Mouse (Mus musculus) liver, embryonic 14.5 days (tissue): ENCODE measurements at regions not wholly inside any gene's neighbourhood (a gene's known extent, or its start where the extent isn't known, plus 50 kb on each side); places are given as distances from the start of the nearest gene placed in this dataset.

ENCODE experiments used
- ATAC-seq: fragments of 200-750 bp; cut with Nextera tagmentation; 2 replicates; pipeline ENCODE4 v1.8.0; 2017; ENCODE audit warnings: moderate number of reproducible peaks, mild to moderate bottlenecking, moderate library complexity; ENCODE audit not compliant: insufficient read depth
- DNase-seq, 3 experiments: peaks; one replicate each; pipeline ENCODE4 v3.0.0-alpha.2; 2012 to 2013; ENCODE audit warnings: low read depth in 3 of 3, low spot score in 3 of 3
- H3K27ac ChIP-seq: fragments of 300-500 bp; sonication (generic); 2 replicates; pipeline ENCODE4 v1.5.1; 2014; ENCODE audit warnings: moderate library complexity, mild to moderate bottlenecking, control low read depth, inconsistent platforms
- H3K27me3 ChIP-seq: fragments of 300-500 bp; sonication (generic); 2 replicates; pipeline ENCODE4 v1.6.1; 2014; ENCODE audit warnings: mild to moderate bottlenecking, low read length, moderate library complexity; ENCODE audit not compliant: control insufficient read depth, insufficient read depth
- H3K36me3 ChIP-seq: fragments of 300-500 bp; sonication (generic); replicated peaks from 2 replicates; pipeline ENCODE4 v1.6.1; 2014; ENCODE audit warnings: low read depth; ENCODE audit not compliant: control insufficient read depth, insufficient read depth
- H3K4me1 ChIP-seq, 2 experiments: fragments of 200-500 bp in 1 of 2; fragments of 300-500 bp in 1 of 2; sonication (generic) in 1 of 2; replicated peaks; 2 replicates each; pipeline ENCODE4 v1.6.1; 2012 to 2014; ENCODE audit warnings: antibody characterized with exemption in 1 of 2, inconsistent platforms in 1 of 2, low read length in 1 of 2; ENCODE audit not compliant: control insufficient read depth in 2 of 2, insufficient read depth in 2 of 2
- H3K4me2 ChIP-seq: fragments of 300-500 bp; sonication (generic); 2 replicates; pipeline ENCODE4 v1.6.1; 2014; ENCODE audit warnings: low read depth, mild to moderate bottlenecking, control low read depth, moderate library complexity
- H3K4me3 ChIP-seq, 2 experiments: fragments of 200-500 bp in 1 of 2; fragments of 300-500 bp in 1 of 2; sonication (generic) in 1 of 2; 2 replicates each; pipeline ENCODE4 v1.5.1; 2012 to 2014; ENCODE audit warnings: low read depth in 2 of 2, low read length in 2 of 2, mild to moderate bottlenecking in 2 of 2, control low read depth in 1 of 2, inconsistent platforms in 1 of 2, moderate library complexity in 1 of 2; ENCODE audit not compliant: insufficient read depth in 1 of 2
- H3K9ac ChIP-seq: fragments of 300-500 bp; sonication (generic); replicated peaks from 2 replicates; pipeline ENCODE4 v1.6.1; 2014; ENCODE audit warnings: mild to moderate bottlenecking, control low read depth, moderate library complexity
- H3K9me3 ChIP-seq: fragments of 300-500 bp; sonication (generic); 2 replicates; pipeline ENCODE4 v1.6.1; 2016; ENCODE audit warnings: low read length, mixed read lengths; ENCODE audit not compliant: control insufficient read depth
- CTCF ChIP-seq: IDR thresholded peaks from 2 replicates; pipeline ENCODE4 v1.5.1; 2016; ENCODE audit warnings: antibody characterized with exemption, low read depth, control low read depth
- EP300 ChIP-seq: IDR thresholded peaks from 2 replicates; pipeline ENCODE4 v1.6.1; 2016; ENCODE audit warnings: antibody characterized with exemption, low read depth
- WGBS: fragments of 180-500 bp; shearing (Covaris S2); extraction: QIAGEN DNeasy Blood & Tissue Kit; methylation state at CpG from one replicate; pipeline ENCODE4 v1.1.7; 2014; ENCODE audit not compliant: insufficient replicate concordance; 5-methylcytosine and 5-hydroxymethylcytosine counted together

DNA sequence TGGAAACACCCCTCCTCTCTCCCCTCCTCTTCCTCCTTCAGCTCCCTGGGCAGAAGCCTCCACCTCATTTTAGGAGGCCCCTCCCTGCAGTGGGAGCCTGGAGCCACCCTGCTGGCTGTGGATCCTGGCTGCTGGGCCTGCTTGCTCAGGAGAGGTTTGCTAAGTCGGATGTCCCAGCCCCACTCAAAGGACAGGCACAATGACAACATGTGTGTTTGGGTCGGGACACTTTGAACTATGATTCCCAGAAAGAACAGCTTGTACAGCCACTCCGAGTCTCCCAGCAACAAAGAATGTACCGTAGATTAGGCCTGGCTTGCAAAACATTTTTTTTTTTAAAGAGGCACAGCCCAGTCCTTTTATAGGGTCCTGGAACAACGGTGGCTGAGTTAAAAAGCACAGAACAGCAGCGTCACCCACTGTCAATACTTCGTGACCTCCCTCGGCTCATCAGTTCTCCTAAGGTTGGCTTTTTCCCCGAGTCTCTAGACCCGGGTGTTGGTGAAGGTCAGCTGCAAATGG, 142.7 kb upstream of the Irf2bp2 start:
- WGBS: 45% methylated on average over 10 of the region's 10 CpGs
- peak; percentile 51 for ATAC-seq
- Histone ChIP-seq H3K27me3 (no peaks in the 10 kb centered on the region), H3K9ac (no peak overlapping the region), H3K36me3 (no peaks in the 10 kb centered on the region), H3K9me3 (no peaks in the 10 kb centered on the region), H3K27ac (peak overlapping the region; percentile 41; the same call in 1 of the 2 replicates), H3K4me3 (no peak overlapping the region), H3K4me2 (no peak overlapping the region), H3K4me1 (peaks cover 0 to 4% of the 10 kb centered on the region in 2 experiments; a peak in 2 of 4 replicates)
- TF ChIP-seq CTCF: no peak
- no peak; the same call in 1 of the 2 replicates for TF ChIP-seq EP300
- DNase-seq: peak in 1 of 3 experiments; percentile 18

DNA sequence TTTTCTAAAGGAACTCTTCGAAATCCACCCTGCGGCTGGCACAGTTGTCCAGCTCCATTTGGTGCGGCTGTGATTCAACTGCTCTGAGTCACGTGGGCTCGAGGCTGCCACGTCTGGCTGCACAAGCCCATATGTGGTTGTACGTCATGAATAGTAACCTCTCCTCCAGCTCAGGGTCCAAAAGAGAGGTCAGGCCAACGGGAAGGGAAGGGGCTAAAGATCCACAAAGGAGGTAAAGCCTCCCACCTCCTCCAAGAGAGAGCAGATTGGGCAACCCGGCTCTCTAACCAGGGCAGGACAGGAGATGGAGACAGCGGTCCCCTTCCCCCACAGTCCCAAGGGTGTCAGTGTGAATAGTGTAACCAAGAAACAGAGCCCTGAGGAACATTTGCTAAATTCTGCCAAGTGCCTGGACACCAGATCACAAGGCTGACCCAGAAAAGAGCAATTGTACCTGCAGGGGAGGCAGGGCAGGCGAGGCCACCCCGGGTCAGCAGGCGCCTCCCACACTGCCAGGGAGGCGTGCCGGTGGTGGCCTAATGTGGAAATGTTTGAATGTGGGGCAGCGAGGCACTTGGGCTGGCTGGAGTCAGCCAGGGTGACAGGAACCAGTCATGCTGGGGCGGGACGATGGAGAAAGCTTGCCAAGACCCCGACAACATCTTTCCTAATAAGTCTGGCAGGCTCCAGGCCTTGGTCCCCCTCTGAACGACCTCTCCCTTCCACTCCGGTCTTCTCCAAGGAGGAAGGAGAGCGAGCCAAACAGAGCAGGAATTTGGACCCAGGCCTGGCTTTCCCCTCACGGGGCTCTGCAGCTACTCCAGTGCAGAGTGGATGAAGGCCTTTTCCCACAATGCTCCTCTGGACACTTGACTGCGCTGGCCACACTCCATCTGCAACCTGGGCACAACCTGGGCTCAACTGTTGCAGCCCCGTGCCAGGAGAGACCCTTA, 142.0 kb upstream of the Irf2bp2 start:
- no peak for DNase-seq
- ATAC-seq: peak; percentile 44
- peaks cover 0 to 4% of the 10 kb centered on the region in 2 experiments; a peak in 2 of 4 replicates for H3K4me1 ChIP-seq
- peak overlapping the region; percentile 41; the same call in 1 of the 2 replicates for H3K27ac ChIP-seq
- H3K27me3 ChIP-seq: no peaks in the 10 kb centered on the region
- no peaks in the 10 kb centered on the region for H3K36me3 ChIP-seq
- H3K9ac ChIP-seq: no peak overlapping the region
- H3K9me3 ChIP-seq: no peaks in the 10 kb centered on the region
- no peak overlapping the region for H3K4me3 ChIP-seq
- 53% methylated on average over 25 of the region's 25 CpGs for WGBS
- H3K4me2 ChIP-seq: no peak overlapping the region
- TF ChIP-seq EP300 (no peak), CTCF (no peak)

DNA sequence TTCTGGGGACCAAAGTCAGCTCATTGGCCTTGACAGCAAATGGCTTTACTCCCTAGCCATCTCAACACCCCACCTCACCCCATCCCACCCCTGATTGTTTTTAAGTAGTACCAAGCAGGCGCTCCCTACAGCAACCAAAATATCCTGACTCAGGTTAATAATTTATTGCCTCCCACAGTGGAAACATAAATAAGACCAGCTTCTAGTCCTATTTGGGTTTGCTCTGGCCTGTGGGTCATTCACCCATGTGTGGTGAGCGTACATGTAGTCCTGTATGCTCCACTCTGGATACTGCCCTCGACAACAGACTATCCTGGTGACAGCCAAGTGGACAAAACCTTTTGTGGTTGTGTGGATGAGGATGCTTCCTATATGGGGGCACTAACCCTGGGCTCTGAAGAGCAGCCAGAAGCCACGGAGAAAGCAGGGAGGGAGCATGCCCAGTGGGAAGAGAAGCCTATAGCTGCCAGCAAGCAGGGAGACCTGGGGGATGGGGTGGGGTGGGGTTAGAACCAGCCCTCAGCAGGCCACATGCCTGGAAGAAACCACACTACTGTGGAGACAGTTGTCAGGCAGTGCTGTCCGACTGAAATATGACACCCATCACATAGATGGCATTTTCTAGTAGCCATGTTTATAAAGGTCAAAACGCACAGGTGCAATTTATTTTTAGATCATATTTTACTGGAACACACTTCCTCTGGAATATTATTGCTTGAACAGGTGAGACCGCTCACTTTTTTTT, 141.1 kb upstream of the Irf2bp2 start:
- Histone ChIP-seq H3K9ac (no peak overlapping the region), H3K9me3 (no peaks in the 10 kb centered on the region), H3K36me3 (no peaks in the 10 kb centered on the region), H3K27ac (no peak overlapping the region), H3K4me1 (peaks cover 0 to 4% of the 10 kb centered on the region in 2 experiments; a peak in 2 of 4 replicates), H3K27me3 (no peaks in the 10 kb centered on the region), H3K4me2 (no peak overlapping the region), H3K4me3 (no peak overlapping the region)
- ATAC-seq (no peak), DNase-seq (no peak)
- no peak for TF ChIP-seq CTCF
- 49% methylated on average over 7 of the region's 7 CpGs for WGBS

- Histone ChIP-seq H3K4me3 (no peak overlapping the region), H3K36me3 (no peaks in the 10 kb centered on the region), H3K27ac (no peak overlapping the region), H3K4me1 (peaks cover 0 to 4% of the 10 kb centered on the region in 2 experiments; a peak in 2 of 4 replicates), H3K9me3 (no peaks in the 10 kb centered on the region), H3K9ac (no peak overlapping the region), H3K4me2 (no peak overlapping the region), H3K27me3 (no peaks in the 10 kb centered on the region)
- DNase-seq: no peak
- 63% methylated on average over 6 of the region's 6 CpGs for WGBS
- ATAC-seq: no peak
- TF ChIP-seq EP300: no peak
- no peak for TF ChIP-seq CTCF
Measured at GRCm38 (mm10) chr8:126733779-126734178, 140.0 kb upstream of the Irf2bp2 start.

- no peak overlapping the region for H3K27ac ChIP-seq
- WGBS: 58% methylated on average over 7 of the region's 7 CpGs
- H3K9me3 ChIP-seq: no peaks in the 10 kb centered on the region
- no peak overlapping the region for H3K4me2 ChIP-seq
- H3K27me3 ChIP-seq: no peaks in the 10 kb centered on the region
- H3K9ac ChIP-seq: no peak overlapping the region
- peaks cover 0 to 4% of the 10 kb centered on the region in 2 experiments; a peak in 2 of 4 replicates for H3K4me1 ChIP-seq
- no peaks in the 10 kb centered on the region for H3K36me3 ChIP-seq
- TF ChIP-seq CTCF: no peak
- no peak for TF ChIP-seq EP300
- no peak for DNase-seq
- no peak for ATAC-seq
- no peak overlapping the region for H3K4me3 ChIP-seq
Measured at GRCm38 (mm10) chr8:126733307-126733706, 139.5 kb upstream of the Irf2bp2 start.
